Comparison of ENCODE assay signal across 8 mouse cellular contexts in the genomic region with DNA sequence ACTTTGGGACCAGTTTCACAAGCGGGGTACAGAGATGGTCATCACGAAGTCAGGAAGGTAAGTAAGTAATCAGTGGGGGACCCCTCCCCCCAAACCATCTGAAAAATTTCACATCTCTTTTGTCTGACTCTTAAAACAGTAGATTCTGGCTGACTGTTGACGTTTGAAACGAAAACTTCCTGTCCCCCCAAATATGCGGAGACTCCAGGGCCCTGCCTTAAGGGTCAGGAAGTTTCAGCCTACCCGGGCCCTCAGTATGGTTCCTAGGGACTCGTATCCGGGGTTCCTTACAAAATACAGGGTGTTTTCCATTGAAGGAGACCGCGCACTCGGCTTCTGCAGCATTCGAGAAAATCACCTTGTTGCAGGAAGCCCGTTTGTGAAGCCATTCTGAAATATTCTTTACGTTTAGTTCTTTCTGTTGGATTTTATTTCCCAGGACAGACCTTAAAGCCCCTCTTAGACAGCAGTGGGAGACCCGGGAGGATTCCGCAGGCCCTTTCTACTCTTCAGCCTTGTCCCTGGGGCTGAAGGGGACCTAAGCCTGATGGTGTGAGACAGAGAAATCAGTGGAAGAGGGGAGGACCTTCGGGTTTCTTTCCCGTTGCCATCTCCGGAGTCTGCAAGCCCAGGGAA. TPM values are rescaled to one million over a fixed set of nuclear protein-coding genes. Genes with fewer than 3 reads are reported as not detected.
DNase-seq lines count a peak whose midpoint lies in the region; ATAC-seq and TF ChIP-seq lines count a peak whose summit lies in the region.

No protein-coding gene starts in this region.

- ATAC-seq in heart, embryonic 13.5 days (ENCODE audit: extremely low read depth, insufficient number of reproducible peaks, low FRiP score, low TSS enrichment): no peak
- ATAC-seq in heart, postnatal 0 days (ENCODE audit: insufficient read depth, low read depth): no peak

- H3K27me3 ChIP-seq in heart, embryonic 13.5 days (replicated peaks): peaks cover 80% of the 10 kb centered on the region
- H3K27me3 ChIP-seq in heart, postnatal 0 days (ENCODE audit: control insufficient read depth, insufficient read depth, low read length): peaks cover 77% of the 10 kb centered on the region
- peaks cover 100% of the 10 kb centered on the region for H3K27me3 ChIP-seq in midbrain, embryonic 10.5 days (ENCODE audit: low read depth, poor library complexity, severe bottlenecking)

- peaks cover 3% of the 10 kb centered on the region; the same call in 1 of the 2 replicates for H3K36me3 ChIP-seq in heart, embryonic 13.5 days
- H3K36me3 ChIP-seq in ES-E14 (ENCODE audit: control insufficient read depth, insufficient read depth, low read length, poor library complexity, severe bottlenecking): peaks cover 27% of the 10 kb centered on the region
- peaks cover 4% of the 10 kb centered on the region; the same call in 1 of the 2 replicates for H3K36me3 ChIP-seq in heart, postnatal 0 days (replicated peaks; ENCODE audit: control insufficient read depth, insufficient read depth, low read length)
- H3K36me3 ChIP-seq in midbrain, embryonic 10.5 days: no peaks in the 10 kb centered on the region

- peak overlapping the region; percentile 90 for H3K27ac ChIP-seq in heart, embryonic 13.5 days (replicated peaks)
- H3K27ac ChIP-seq in ES-E14 (ENCODE audit: insufficient read depth, low read depth, low read length, poor library complexity, severe bottlenecking): peak overlapping the region; percentile 80; the same call in 1 of the 2 replicates
- peak overlapping the region; percentile 83 for H3K27ac ChIP-seq in heart, postnatal 0 days (ENCODE audit: low read depth)
- H3K27ac ChIP-seq in midbrain, embryonic 10.5 days (replicated peaks): peak overlapping the region; percentile 65; the same call in 1 of the 2 replicates

- in situ Hi-C loops in ES-E14 (cut with MboI; ENCODE audit: low sequenced_read_pairs in 2 of 2, unreplicated experiment in 2 of 2): loop anchor here (5.0 to 25.0 kb wide), 3 partner anchors 165 to 1510 kb away; a partner anchor contains a TSS

- H3K4me3 ChIP-seq in heart, embryonic 13.5 days: peak overlapping the region; percentile 57
- peak overlapping the region; percentile 62 to 86 for H3K4me3 ChIP-seq in ES-E14 (ENCODE audit: insufficient read depth in 1 of 2, low read depth in 1 of 2, low read length in 2 of 2, poor library complexity in 1 of 2, severe bottlenecking in 1 of 2)
- H3K4me3 ChIP-seq in heart, postnatal 0 days (ENCODE audit: low read depth, low read length): peak overlapping the region; percentile 55
- peak overlapping the region; percentile 51 for H3K4me3 ChIP-seq in midbrain, embryonic 10.5 days

- peak overlapping the region; percentile 83 for H3K4me2 ChIP-seq in heart, embryonic 13.5 days
- peak overlapping the region; percentile 69 for H3K4me2 ChIP-seq in heart, postnatal 0 days (ENCODE audit: low read depth, low read length)

- TF ChIP-seq EP300 in heart, postnatal 0 days (IDR thresholded peaks at IDR 0.05; ENCODE audit: low read depth): no peak

- H3K4me1 ChIP-seq in heart, embryonic 13.5 days: peaks cover 33% of the 10 kb centered on the region
- H3K4me1 ChIP-seq in ES-E14 (ENCODE audit: control insufficient read depth in 2 of 2, insufficient read depth in 2 of 2, low read length in 2 of 2, poor library complexity in 1 of 2): peaks cover 5 to 10% of the 10 kb centered on the region in 2 experiments; a peak in 2 of 4 replicates
- H3K4me1 ChIP-seq in heart, postnatal 0 days (ENCODE audit: control insufficient read depth, insufficient read depth): peaks cover 15% of the 10 kb centered on the region; the same call in 1 of the 2 replicates
- peaks cover 43% of the 10 kb centered on the region for H3K4me1 ChIP-seq in midbrain, embryonic 10.5 days

- WGBS in heart, embryonic 13.5 days: 3% methylated on average over 19 of the region's 19 CpGs
- 8% methylated on average over 19 of the region's 19 CpGs for WGBS in heart, postnatal 0 days
- WGBS in midbrain, embryonic 10.5 days: 1% methylated on average over 19 of the region's 19 CpGs

- no peaks in the 10 kb centered on the region for H3K9me3 ChIP-seq in heart, embryonic 13.5 days
- no peaks in the 10 kb centered on the region for H3K9me3 ChIP-seq in ES-E14 (ENCODE audit: control insufficient read depth, insufficient read depth, low read depth, low read length)
- H3K9me3 ChIP-seq in heart, postnatal 0 days (replicated peaks; ENCODE audit: control insufficient read depth, low read length): no peaks in the 10 kb centered on the region
- no peaks in the 10 kb centered on the region for H3K9me3 ChIP-seq in midbrain, embryonic 10.5 days (replicated peaks)

- peak overlapping the region; percentile 86 for H3K9ac ChIP-seq in heart, embryonic 13.5 days
- peak overlapping the region; percentile 89 for H3K9ac ChIP-seq in ES-E14 (ENCODE audit: insufficient read depth, low read depth, low read length, poor library complexity, severe bottlenecking)
- H3K9ac ChIP-seq in heart, postnatal 0 days (replicated peaks; ENCODE audit: low read depth, low read length): peak overlapping the region; percentile 66

- TF ChIP-seq CTCF in heart, postnatal 0 days (IDR thresholded peaks at IDR 0.05; ENCODE audit: low read depth): no peak

- no peak for DNase-seq in heart, adult 8-10 months (ENCODE audit: low spot score)
- DNase-seq in ES-E14 (ENCODE audit: low read depth, low spot score): no peak
- no peak for DNase-seq in heart, postnatal 0 days (ENCODE audit: low spot score)
- DNase-seq in midbrain, embryonic 10.5 days (ENCODE audit: low spot score): no peak
- DNase-seq in yolk sac, embryonic 10.5 days (ENCODE audit: low spot score): no peak
- no peak for DNase-seq in layer of hippocampus, postnatal 14 days (ENCODE audit: low spot score in 2 of 2)
- DNase-seq in right cerebral cortex, postnatal 10 days (ENCODE audit: low spot score in 2 of 2): no peak

TF ChIP-seq in ES-E14, 5 proteins besides CTCF, POLR2A, EP300 and RAD21:
- no peak for TF ChIP-seq ZC3H11A (IDR thresholded peaks at IDR 0.05; ENCODE audit: borderline replicate concordance, low read depth, low read length)

RNA-seq across cellular contexts. Expression of a gene that starts 2.0 kb away (rescaled TPM):
- polyA plus RNA-seq in heart, embryonic 13.5 days (2015; fragmentation: Nextera tagmentation; extraction: Ambion mirVana): 9.4 and 12.8 TPM in 2 replicates
- total RNA-seq in heart, adult 8-10 months (2022): 10 to 100 TPM in 3 of 4 experiments, 1 to 10 TPM in 1; 8.9 to 12.7 (median 10.2) TPM
- total RNA-seq in ES-E14 (2012; rRNA removed): 30.5 and 47.9 TPM in 2 replicates
- 3.2 and 6.7 TPM in 2 replicates for total RNA-seq in heart, postnatal 0 days (2014; rRNA removed; ENCODE audit: low replicate concordance)
- 5.4 and 5.7 TPM in 2 replicates for polyA plus RNA-seq in heart, postnatal 0 days (2015; fragmentation: Nextera tagmentation; extraction: Ambion mirVana)
- 3.9 and 7.2 TPM in 2 replicates for polyA plus RNA-seq in midbrain, embryonic 10.5 days (2016; fragmentation: Nextera tagmentation; extraction: Ambion mirVana)
- 1 to 10 TPM; 3.1 to 3.9 TPM for total RNA-seq in layer of hippocampus, postnatal 14 days (2021)
